Mouse (Mus musculus): Measurements from ENCODE around the gene Wdfy2. TPM values are rescaled to one million over a fixed set of nuclear protein-coding genes. Genes with fewer than 3 reads are reported as not detected.

The Wdfy2 gene
- polyA plus RNA-seq, 1 experiment: 11.2 TPM

- TF ChIP-seq POLR2A (IDR thresholded peaks at IDR 0.05; ENCODE audit: insufficient read depth, low read length) (no peak), EP300 (IDR thresholded peaks at IDR 0.05; ENCODE audit: insufficient read depth, low read depth, low read length) (no peak)
- H3K36me3 ChIP-seq (ENCODE audit: control insufficient read depth, insufficient read depth, low read length, poor library complexity, severe bottlenecking): no peaks in the 10 kb centered on the region
- H3K27me3 ChIP-seq (ENCODE audit: control insufficient read depth, insufficient read depth, low read length, poor library complexity, severe bottlenecking): no peaks in the 10 kb centered on the region
- no peak overlapping the region for H3K27ac ChIP-seq (ENCODE audit: insufficient read depth, low read length)
- peaks cover 2% of the 10 kb centered on the region for H3K4me1 ChIP-seq (ENCODE audit: control insufficient read depth, insufficient read depth, low read length)
- H3K4me3 ChIP-seq (ENCODE audit: low read depth, low read length): no peak overlapping the region
- H3K9ac ChIP-seq (ENCODE audit: low read depth, poor library complexity, severe bottlenecking): no peak overlapping the region
- H3K9me3 ChIP-seq (replicated peaks; ENCODE audit: control insufficient read depth, insufficient read depth, low read length, poor library complexity, severe bottlenecking): no peaks in the 10 kb centered on the region
Observed at GRCm38 (mm10) chr14:62845011-62845840, 7.7 kb downstream of the Wdfy2 start.

DNA sequence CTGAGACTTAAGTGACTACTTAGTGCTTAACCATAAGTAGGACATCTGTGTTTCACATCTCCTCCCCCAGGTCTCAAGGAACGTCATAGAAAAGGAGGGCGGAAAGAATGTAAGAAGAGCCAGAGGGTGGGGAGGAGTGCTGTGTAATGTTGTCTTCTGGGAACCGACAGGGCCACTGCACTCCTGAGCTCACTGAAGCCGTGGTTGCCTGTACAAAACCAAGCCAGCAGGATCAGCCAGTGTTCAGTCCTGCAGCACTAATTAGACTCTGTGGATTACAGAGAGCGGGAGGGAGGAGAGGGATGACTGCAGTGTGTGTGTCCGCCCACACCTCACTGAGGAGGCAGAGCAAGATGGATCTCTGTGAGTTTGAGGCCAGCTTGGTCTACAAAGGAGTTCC is 13.5 kb downstream of the Wdfy2 start:
- Histone ChIP-seq H3K9ac (ENCODE audit: low read depth, poor library complexity, severe bottlenecking) (no peak overlapping the region), H3K27ac (ENCODE audit: insufficient read depth, low read length) (no peak overlapping the region), H3K9me3 (replicated peaks; ENCODE audit: control insufficient read depth, insufficient read depth, low read length, poor library complexity, severe bottlenecking) (no peaks in the 10 kb centered on the region), H3K36me3 (ENCODE audit: control insufficient read depth, insufficient read depth, low read length, poor library complexity, severe bottlenecking) (no peaks in the 10 kb centered on the region), H3K4me1 (ENCODE audit: control insufficient read depth, insufficient read depth, low read length) (no peaks in the 10 kb centered on the region), H3K4me3 (ENCODE audit: low read depth, low read length) (no peak overlapping the region), H3K27me3 (ENCODE audit: control insufficient read depth, insufficient read depth, low read length, poor library complexity, severe bottlenecking) (no peaks in the 10 kb centered on the region)
- no peak for TF ChIP-seq POLR2A (IDR thresholded peaks at IDR 0.05; ENCODE audit: insufficient read depth, low read length)
- no peak for TF ChIP-seq CTCF (IDR thresholded peaks at IDR 0.05; ENCODE audit: low read depth, low read length)
- no peak for TF ChIP-seq EP300 (IDR thresholded peaks at IDR 0.05; ENCODE audit: insufficient read depth, low read depth, low read length)

DNA sequence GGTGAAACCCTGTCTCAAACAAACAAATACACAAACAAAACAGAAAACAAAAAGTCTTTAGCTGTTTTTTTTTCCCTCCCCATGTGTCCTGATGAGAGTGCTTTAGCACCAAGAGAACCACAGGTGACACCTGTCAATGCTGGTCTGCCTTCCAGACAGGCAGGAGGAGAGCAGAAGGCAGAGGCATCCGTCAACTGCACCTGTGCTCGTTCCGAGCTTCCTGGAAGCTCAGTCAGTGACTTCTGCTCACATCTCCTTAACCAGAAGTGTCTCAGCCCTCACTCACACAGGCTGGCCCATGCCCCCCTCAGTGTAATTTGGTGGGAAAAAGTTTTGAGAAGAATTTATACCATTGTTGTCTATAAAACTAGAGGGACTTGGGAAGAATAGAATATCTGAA is 15.4 kb downstream of the Wdfy2 start:
- no peak overlapping the region for H3K27ac ChIP-seq (ENCODE audit: insufficient read depth, low read length)
- H3K9ac ChIP-seq (ENCODE audit: low read depth, poor library complexity, severe bottlenecking): no peak overlapping the region
- no peak overlapping the region for H3K4me3 ChIP-seq (ENCODE audit: low read depth, low read length)
- no peaks in the 10 kb centered on the region for H3K36me3 ChIP-seq (ENCODE audit: control insufficient read depth, insufficient read depth, low read length, poor library complexity, severe bottlenecking)
- TF ChIP-seq CTCF (IDR thresholded peaks at IDR 0.05; ENCODE audit: low read depth, low read length): no peak
- no peaks in the 10 kb centered on the region for H3K27me3 ChIP-seq (ENCODE audit: control insufficient read depth, insufficient read depth, low read length, poor library complexity, severe bottlenecking)
- no peaks in the 10 kb centered on the region for H3K9me3 ChIP-seq (replicated peaks; ENCODE audit: control insufficient read depth, insufficient read depth, low read length, poor library complexity, severe bottlenecking)
- no peaks in the 10 kb centered on the region for H3K4me1 ChIP-seq (ENCODE audit: control insufficient read depth, insufficient read depth, low read length)

- H3K9me3 ChIP-seq (replicated peaks; ENCODE audit: control insufficient read depth, insufficient read depth, low read length, poor library complexity, severe bottlenecking): no peaks in the 10 kb centered on the region
- no peak for TF ChIP-seq CTCF (IDR thresholded peaks at IDR 0.05; ENCODE audit: low read depth, low read length)
- TF ChIP-seq POLR2A (IDR thresholded peaks at IDR 0.05; ENCODE audit: insufficient read depth, low read length): no peak
- TF ChIP-seq EP300 (IDR thresholded peaks at IDR 0.05; ENCODE audit: insufficient read depth, low read depth, low read length): no peak
- no peak overlapping the region for H3K27ac ChIP-seq (ENCODE audit: insufficient read depth, low read length)
- H3K4me1 ChIP-seq (ENCODE audit: control insufficient read depth, insufficient read depth, low read length): no peaks in the 10 kb centered on the region
- H3K4me3 ChIP-seq (ENCODE audit: low read depth, low read length): no peak overlapping the region
- no peak overlapping the region for H3K9ac ChIP-seq (ENCODE audit: low read depth, poor library complexity, severe bottlenecking)
- no peaks in the 10 kb centered on the region for H3K36me3 ChIP-seq (ENCODE audit: control insufficient read depth, insufficient read depth, low read length, poor library complexity, severe bottlenecking)
- H3K27me3 ChIP-seq (ENCODE audit: control insufficient read depth, insufficient read depth, low read length, poor library complexity, severe bottlenecking): no peaks in the 10 kb centered on the region
Observed at GRCm38 (mm10) chr14:62855077-62855835, 17.8 kb downstream of the Wdfy2 start.

GRCm38 (mm10) chr14:62855863-62856262 is 18.4 kb downstream of the Wdfy2 start:
- H3K9ac ChIP-seq (ENCODE audit: low read depth, poor library complexity, severe bottlenecking): no peak overlapping the region
- no peaks in the 10 kb centered on the region for H3K4me1 ChIP-seq (ENCODE audit: control insufficient read depth, insufficient read depth, low read length)
- TF ChIP-seq POLR2A (IDR thresholded peaks at IDR 0.05; ENCODE audit: insufficient read depth, low read length) (no peak), CTCF (IDR thresholded peaks at IDR 0.05; ENCODE audit: low read depth, low read length) (no peak), EP300 (IDR thresholded peaks at IDR 0.05; ENCODE audit: insufficient read depth, low read depth, low read length) (no peak)
- no peak overlapping the region for H3K4me3 ChIP-seq (ENCODE audit: low read depth, low read length)
- no peaks in the 10 kb centered on the region for H3K9me3 ChIP-seq (replicated peaks; ENCODE audit: control insufficient read depth, insufficient read depth, low read length, poor library complexity, severe bottlenecking)
- H3K27ac ChIP-seq (ENCODE audit: insufficient read depth, low read length): no peak overlapping the region
- H3K36me3 ChIP-seq (ENCODE audit: control insufficient read depth, insufficient read depth, low read length, poor library complexity, severe bottlenecking): no peaks in the 10 kb centered on the region
- H3K27me3 ChIP-seq (ENCODE audit: control insufficient read depth, insufficient read depth, low read length, poor library complexity, severe bottlenecking): no peaks in the 10 kb centered on the region

GRCm38 (mm10) chr14:62856490-62856889 is 19.0 kb downstream of the Wdfy2 start:
- TF ChIP-seq CTCF (IDR thresholded peaks at IDR 0.05; ENCODE audit: low read depth, low read length): no peak
- TF ChIP-seq POLR2A (IDR thresholded peaks at IDR 0.05; ENCODE audit: insufficient read depth, low read length): no peak
- no peak for TF ChIP-seq EP300 (IDR thresholded peaks at IDR 0.05; ENCODE audit: insufficient read depth, low read depth, low read length)
- Histone ChIP-seq H3K9me3 (replicated peaks; ENCODE audit: control insufficient read depth, insufficient read depth, low read length, poor library complexity, severe bottlenecking) (no peaks in the 10 kb centered on the region), H3K4me1 (ENCODE audit: control insufficient read depth, insufficient read depth, low read length) (no peaks in the 10 kb centered on the region), H3K36me3 (ENCODE audit: control insufficient read depth, insufficient read depth, low read length, poor library complexity, severe bottlenecking) (no peaks in the 10 kb centered on the region), H3K27ac (ENCODE audit: insufficient read depth, low read length) (no peak overlapping the region), H3K9ac (ENCODE audit: low read depth, poor library complexity, severe bottlenecking) (no peak overlapping the region), H3K27me3 (ENCODE audit: control insufficient read depth, insufficient read depth, low read length, poor library complexity, severe bottlenecking) (no peaks in the 10 kb centered on the region), H3K4me3 (ENCODE audit: low read depth, low read length) (no peak overlapping the region)

Measured in ES-Bruce4 (cell line).